Mouse (Mus musculus) forebrain, postnatal 0 days (tissue): ENCODE measurements around the gene Exoc4. TPM values are rescaled to one million over a fixed set of nuclear protein-coding genes. Genes with fewer than 3 reads are reported as not detected.
A peak's percentile ranks its signal among the peaks of the same experiment; 100 is the strongest.

Experiments
- ATAC-seq: fragments of 200-750 bp; cut with Nextera tagmentation; 2 replicates; pipeline ENCODE4 v1.8.0; 2017; ENCODE audit warnings: mild to moderate bottlenecking, moderate library complexity
- DNase-seq: peaks from one replicate; pipeline ENCODE4 v3.0.0-alpha.2; 2015
- H3K27ac ChIP-seq: fragments of 300-500 bp; sonication (generic); 2 replicates; pipeline ENCODE4 v1.5.1; 2014; ENCODE audit warnings: low read depth, mild to moderate bottlenecking, antibody characterized with exemption, low read length, moderate library complexity, mixed read lengths
- H3K27me3 ChIP-seq: fragments of 300-500 bp; sonication (generic); 2 replicates; pipeline ENCODE4 v1.6.1; 2014; ENCODE audit warnings: mild to moderate bottlenecking, low read length, mixed read lengths; ENCODE audit not compliant: insufficient read depth
- H3K36me3 ChIP-seq: fragments of 300-500 bp; sonication (generic); 2 replicates; pipeline ENCODE4 v1.6.1; 2014; ENCODE audit warnings: mild to moderate bottlenecking, moderate library complexity; ENCODE audit not compliant: insufficient read depth
- H3K4me1 ChIP-seq: fragments of 300-500 bp; sonication (generic); 2 replicates; pipeline ENCODE4 v1.6.1; 2014; ENCODE audit warnings: antibody characterized with exemption; ENCODE audit not compliant: insufficient read depth
- H3K4me2 ChIP-seq: fragments of 300-500 bp; sonication (generic); 2 replicates; pipeline ENCODE4 v1.6.1; 2014; ENCODE audit warnings: low read depth, mild to moderate bottlenecking, moderate library complexity
- H3K4me3 ChIP-seq: fragments of 300-500 bp; sonication (generic); 2 replicates; pipeline ENCODE4 v1.5.1; 2014; ENCODE audit warnings: low read depth, low read length, mixed read lengths
- H3K9ac ChIP-seq: fragments of 300-500 bp; sonication (generic); 2 replicates; pipeline ENCODE4 v1.6.1; 2014; ENCODE audit warnings: mild to moderate bottlenecking
- H3K9me3 ChIP-seq: fragments of 300-500 bp; sonication (generic); 2 replicates; pipeline ENCODE4 v1.6.1; 2016; ENCODE audit warnings: low read length
- CTCF ChIP-seq: sonication (generic); IDR thresholded peaks from 2 replicates; pipeline ENCODE4 v1.5.1; 2016; ENCODE audit warnings: antibody characterized with exemption, control low read depth, low read depth
- WGBS: fragments of 180-500 bp; shearing (Covaris S2); extraction: QIAGEN DNeasy Blood & Tissue Kit; methylation state at CpG from one replicate; pipeline ENCODE4 v1.1.7; 2014; 5-methylcytosine and 5-hydroxymethylcytosine counted together
- polyA plus RNA-seq: library from polyadenylated mRNA; unstranded; fragments of >200 nt; fragmentation: Nextera tagmentation; extraction: Ambion mirVana; gene quantifications from 2 replicates; pipeline ENCODE4 v1.2.1, GENCODE M21; 2015
- total RNA-seq: library from RNA; depleted of rRNA; stranded (reverse); fragments of >200 nt; gene quantifications from 2 replicates; pipeline ENCODE4 v1.2.3, GENCODE M21; 2014

Exoc4 gene
- total and polyA plus RNA-seq, 2 experiments from 2014 or later = 29.0 to 90.9 TPM

GRCm38 (mm10) chr6:33465392-33465791, 216.5 kb downstream of the Exoc4 start:
- no peak for ATAC-seq
- no peak overlapping the region for H3K27ac ChIP-seq

GRCm38 (mm10) chr6:33466168-33466839, 217.4 kb downstream of the Exoc4 start:
- Histone ChIP-seq H3K27me3 (no peaks in the 10 kb centered on the region), H3K4me2 (no peak overlapping the region), H3K27ac (no peak overlapping the region), H3K4me1 (no peaks in the 10 kb centered on the region), H3K9me3 (no peaks in the 10 kb centered on the region), H3K36me3 (no peaks in the 10 kb centered on the region), H3K9ac (no peak overlapping the region), H3K4me3 (no peak overlapping the region)
- TF ChIP-seq CTCF = no peak
- WGBS = 80% methylated on average over 5 of the region's 5 CpGs
- ATAC-seq (no peak), DNase-seq (no peak)

More at GRCm38 (mm10) chr6:33465392-33465791, 216.5 kb downstream of the Exoc4 start:
- no peak overlapping the region for H3K4me2 ChIP-seq
- WGBS = 15% methylated on average over 3 of the region's 3 CpGs
- H3K36me3 ChIP-seq = no peaks in the 10 kb centered on the region
- DNase-seq = no peak
- H3K27me3 ChIP-seq = no peaks in the 10 kb centered on the region
- no peak for TF ChIP-seq CTCF
- H3K9ac ChIP-seq = no peak overlapping the region
- no peaks in the 10 kb centered on the region for H3K9me3 ChIP-seq
- H3K4me3 ChIP-seq = no peak overlapping the region
- no peaks in the 10 kb centered on the region for H3K4me1 ChIP-seq

- 85% methylated on average over 5 of the region's 5 CpGs for WGBS
- no peaks in the 10 kb centered on the region for H3K36me3 ChIP-seq
- no peak overlapping the region for H3K9ac ChIP-seq
- ATAC-seq (no peak), DNase-seq (no peak)
- H3K27me3 ChIP-seq = no peaks in the 10 kb centered on the region
- H3K9me3 ChIP-seq = no peaks in the 10 kb centered on the region
- no peak overlapping the region for H3K4me3 ChIP-seq
- no peak for TF ChIP-seq CTCF
- H3K4me1 ChIP-seq = no peaks in the 10 kb centered on the region
- no peak overlapping the region for H3K4me2 ChIP-seq
- H3K27ac ChIP-seq = no peak overlapping the region
These were observed 219.6 kb downstream of the Exoc4 start for GRCm38 (mm10) chr6:33468480-33468879.

GRCm38 (mm10) chr6:33476134-33476533, 227.2 kb downstream of the Exoc4 start:
- H3K27me3 ChIP-seq = no peaks in the 10 kb centered on the region
- WGBS = 85% methylated on average over 2 of the region's 2 CpGs
- no peaks in the 10 kb centered on the region for H3K9me3 ChIP-seq
- H3K27ac ChIP-seq = no peak overlapping the region
- no peak for DNase-seq
- no peak for ATAC-seq
- H3K4me3 ChIP-seq = no peak overlapping the region
- no peak for TF ChIP-seq CTCF
- H3K36me3 ChIP-seq = no peaks in the 10 kb centered on the region
- H3K9ac ChIP-seq = no peak overlapping the region
- no peak overlapping the region for H3K4me2 ChIP-seq
- H3K4me1 ChIP-seq = no peaks in the 10 kb centered on the region

- DNase-seq (no peak), ATAC-seq (no peak)
- H3K27ac ChIP-seq = no peak overlapping the region
- whole genome bisulfite sequencing = 88% methylated on average over 9 of the region's 9 CpGs
- no peak overlapping the region for H3K4me3 ChIP-seq
- H3K9ac ChIP-seq = no peak overlapping the region
- H3K4me2 ChIP-seq = no peak overlapping the region
- no peaks in the 10 kb centered on the region for H3K4me1 ChIP-seq
- H3K9me3 ChIP-seq = no peaks in the 10 kb centered on the region
- H3K36me3 ChIP-seq = no peaks in the 10 kb centered on the region
- H3K27me3 ChIP-seq = no peaks in the 10 kb centered on the region
- TF ChIP-seq CTCF = no peak
These were observed 235.7 kb downstream of the Exoc4 start for GRCm38 (mm10) chr6:33484568-33484967.

- ATAC-seq (no peak), DNase-seq (no peak)
- 97% methylated on average over 2 of the region's 2 CpGs for WGBS
- Histone ChIP-seq H3K27ac (no peak overlapping the region), H3K9ac (no peak overlapping the region), H3K4me3 (no peak overlapping the region), H3K27me3 (no peaks in the 10 kb centered on the region), H3K4me2 (no peak overlapping the region), H3K4me1 (no peaks in the 10 kb centered on the region), H3K9me3 (no peaks in the 10 kb centered on the region), H3K36me3 (no peaks in the 10 kb centered on the region)
- no peak for TF ChIP-seq CTCF
These were observed 240.9 kb downstream of the Exoc4 start for GRCm38 (mm10) chr6:33489788-33490187.

GRCm38 (mm10) chr6:33496141-33496855, 247.4 kb downstream of the Exoc4 start:
- Histone ChIP-seq H3K36me3 (no peaks in the 10 kb centered on the region), H3K9me3 (no peaks in the 10 kb centered on the region), H3K27ac (peak overlapping the region; percentile 22; the same call in 1 of the 2 replicates), H3K27me3 (no peaks in the 10 kb centered on the region), H3K4me1 (no peaks in the 10 kb centered on the region), H3K9ac (no peak overlapping the region), H3K4me2 (no peak overlapping the region), H3K4me3 (no peak overlapping the region)
- no peak for TF ChIP-seq CTCF
- ATAC-seq (no peak), DNase-seq (no peak)
- WGBS = 15% methylated on average over 6 of the region's 6 CpGs
